Mouse (Mus musculus): ENCODE results near the gene Tmc7. TPM values are rescaled to one million over a fixed set of nuclear protein-coding genes. Genes with fewer than 3 reads are reported as not detected.

Gene Tmc7
- 1 to 10 TPM; 7.2 to 7.5 TPM for total RNA-seq (2021)
- long read RNA-seq, experiment 1, full-length matches to known transcripts = 3 of 6 reads
- long read RNA-seq, experiment 1, partial matches to known transcripts = 1 of 6 reads
- long read RNA-seq, experiment 1, other reads (novel, unspliced or antisense) = 2 of 6 reads
- long read RNA-seq, experiment 2, full-length matches to known transcripts = 8 of 8 reads
- long read RNA-seq, experiment 2, partial matches to known transcripts = 0 of 8 reads
- long read RNA-seq, experiment 2, other reads (novel, unspliced or antisense) = 0 of 8 reads

DNA sequence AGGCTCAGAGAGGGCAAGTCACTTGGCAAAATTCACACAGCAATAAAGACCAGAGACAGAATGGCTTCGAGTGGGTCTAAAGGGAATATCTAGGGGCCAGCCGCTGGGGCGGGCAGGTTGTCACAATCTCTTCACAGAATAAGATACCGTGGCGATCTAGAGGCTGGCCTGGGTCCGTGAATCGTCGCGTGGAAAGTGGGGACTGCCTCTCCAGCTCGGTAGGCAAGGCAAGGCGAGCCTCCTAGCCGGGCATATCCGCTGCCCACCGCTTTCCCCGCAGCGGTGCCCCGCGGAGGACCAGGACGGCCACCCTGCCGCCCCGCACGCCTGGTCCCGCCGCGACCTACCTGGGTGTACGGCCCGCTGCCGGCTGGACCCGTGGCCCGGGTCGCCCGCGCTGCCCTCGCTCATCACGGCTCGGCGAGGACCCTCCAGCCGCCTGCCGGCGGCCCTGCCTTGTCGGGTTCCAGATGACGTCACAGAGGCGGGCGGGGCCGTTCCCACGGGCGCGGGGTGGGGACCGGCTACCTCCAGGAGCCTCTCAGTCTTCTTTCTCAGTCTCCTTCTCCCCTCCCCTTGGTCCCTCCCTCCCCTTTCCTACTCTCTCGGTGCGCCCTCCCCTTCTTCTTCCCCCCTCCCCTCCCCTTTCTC lies at the start of gene Tmc7:
Tmc7 (minus strand) TSS at position 480 of the 651 bp plus-strand sequence.
- DNase-seq = peak; percentile 61

DNA sequence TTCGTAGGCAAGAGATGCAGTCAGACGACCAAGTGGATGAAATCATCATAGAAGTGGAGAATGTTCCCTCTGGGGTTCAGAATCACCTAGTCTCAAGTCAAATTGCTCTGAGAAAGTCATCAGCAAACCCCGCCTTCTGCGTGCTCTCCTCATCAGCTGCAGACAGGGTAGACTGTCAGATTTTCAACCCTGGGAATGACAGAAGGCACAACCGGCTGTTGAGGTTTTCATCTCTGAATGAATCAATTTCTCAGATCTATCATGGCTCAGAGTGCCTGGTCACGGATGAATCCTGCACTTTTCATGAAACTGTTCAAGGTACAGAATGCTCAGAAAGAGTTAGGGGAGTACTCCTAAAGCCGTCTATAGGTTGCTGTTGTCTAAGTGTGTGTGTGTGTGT lies 49.4 kb upstream of the Tmc7 start:
- DNase-seq = no peak

DNA sequence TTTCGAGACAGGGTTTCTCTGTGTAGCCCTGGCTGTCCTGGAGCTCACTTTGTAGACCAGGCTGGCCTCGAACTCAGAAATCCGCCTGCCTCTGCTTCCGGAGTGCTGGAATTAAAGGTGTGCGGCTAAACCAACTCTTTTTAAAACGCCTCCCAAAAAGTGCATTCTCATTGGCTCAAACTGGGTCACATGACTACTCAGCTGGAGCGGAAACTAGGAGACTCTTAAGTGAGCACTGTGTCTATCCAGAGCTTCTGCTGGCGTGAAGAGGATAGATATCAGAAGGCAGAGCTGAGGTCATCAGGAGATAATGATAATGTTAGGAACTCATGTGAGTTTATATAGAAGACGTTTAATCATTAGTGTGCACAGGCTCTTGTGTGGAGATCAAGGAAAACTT lies 48.6 kb upstream of the Tmc7 start:
- DNase-seq = no peak

DNA sequence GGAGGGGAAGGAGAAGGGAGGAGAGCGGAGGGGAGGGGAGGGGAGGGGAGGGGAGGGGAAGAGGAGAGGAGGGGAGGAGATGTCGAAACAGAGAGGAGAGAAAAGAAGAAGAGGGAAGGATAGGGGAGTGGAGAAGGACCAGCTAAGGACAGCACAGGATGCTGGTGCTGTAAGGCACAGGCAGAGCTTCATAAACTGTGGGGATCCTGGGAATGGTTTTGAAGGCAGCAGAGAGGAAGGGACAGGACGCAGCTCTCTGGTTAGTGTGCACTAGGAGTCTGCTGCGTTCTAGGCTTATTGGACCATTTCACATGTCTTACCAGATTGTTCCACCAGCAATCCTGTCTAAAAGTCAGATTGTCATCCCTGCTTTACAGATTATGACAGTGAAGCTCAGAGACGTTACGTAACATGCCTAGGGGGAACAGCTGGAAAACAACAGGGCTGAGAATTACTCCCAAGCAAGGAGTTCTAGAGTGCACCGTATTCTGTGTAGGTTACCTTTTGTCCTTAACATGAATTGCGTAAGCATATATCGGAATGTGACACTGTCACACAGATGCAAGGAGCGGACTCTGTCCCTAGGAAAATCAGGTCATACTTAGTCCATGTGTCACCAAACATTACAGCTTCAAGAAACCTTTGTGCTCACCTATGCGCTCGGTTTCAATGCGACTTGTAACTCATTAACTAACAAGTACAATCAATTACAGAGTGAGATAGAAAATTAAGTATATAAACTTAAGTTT lies 43.2 kb upstream of the Tmc7 start:
- no peak for DNase-seq

DNA sequence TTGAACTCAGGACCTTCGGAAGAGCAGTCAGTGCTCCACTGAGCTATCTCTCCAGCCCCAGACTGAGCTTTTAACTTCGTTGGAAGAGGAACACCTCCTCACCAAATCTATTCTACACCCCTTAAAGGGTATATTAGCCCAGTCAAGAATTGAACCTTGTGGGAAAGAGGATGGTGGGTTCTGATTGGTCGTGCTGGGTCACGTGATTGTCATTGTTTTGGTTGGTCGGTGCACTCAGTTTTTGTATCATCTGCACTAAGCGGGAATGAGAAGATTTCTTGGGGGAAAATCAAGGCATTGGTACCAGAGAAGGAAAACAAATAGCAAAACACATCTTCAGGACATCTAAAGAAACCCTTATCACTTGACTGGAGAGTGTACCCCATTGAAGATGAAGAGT lies 36.6 kb upstream of the Tmc7 start:
- DNase-seq = no peak

DNA sequence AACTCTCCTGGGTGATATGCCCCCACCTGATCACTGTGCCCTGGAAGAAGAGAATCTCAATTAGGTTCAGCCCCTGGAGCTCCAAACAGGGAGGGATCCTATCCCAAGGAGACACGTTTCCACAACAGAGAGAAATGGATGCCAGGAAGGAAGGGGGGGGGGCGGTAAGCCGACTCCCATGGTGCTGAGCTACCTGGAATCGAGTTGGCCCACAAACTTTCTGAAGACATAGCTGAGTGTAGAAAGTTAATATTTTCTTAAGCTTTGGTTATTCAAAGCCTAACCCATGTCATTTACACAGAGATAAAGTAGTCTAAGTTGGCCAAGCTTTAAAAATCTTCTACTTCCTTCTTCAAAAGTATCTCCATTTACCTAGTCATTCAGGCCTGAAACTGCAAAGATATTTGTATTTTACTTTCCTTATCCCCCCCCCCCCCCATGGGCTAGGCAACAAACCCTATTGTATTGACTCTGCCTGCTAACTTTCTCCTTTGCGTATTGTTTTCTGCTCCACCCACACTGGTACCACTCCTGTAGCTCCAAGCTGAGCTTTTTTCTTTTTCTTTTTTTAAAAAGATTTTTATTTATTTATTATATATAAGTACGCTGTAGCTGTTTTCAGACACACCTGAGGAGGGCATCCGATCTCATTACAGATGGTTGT lies 35.8 kb upstream of the Tmc7 start:
- DNase-seq = no peak

DNA sequence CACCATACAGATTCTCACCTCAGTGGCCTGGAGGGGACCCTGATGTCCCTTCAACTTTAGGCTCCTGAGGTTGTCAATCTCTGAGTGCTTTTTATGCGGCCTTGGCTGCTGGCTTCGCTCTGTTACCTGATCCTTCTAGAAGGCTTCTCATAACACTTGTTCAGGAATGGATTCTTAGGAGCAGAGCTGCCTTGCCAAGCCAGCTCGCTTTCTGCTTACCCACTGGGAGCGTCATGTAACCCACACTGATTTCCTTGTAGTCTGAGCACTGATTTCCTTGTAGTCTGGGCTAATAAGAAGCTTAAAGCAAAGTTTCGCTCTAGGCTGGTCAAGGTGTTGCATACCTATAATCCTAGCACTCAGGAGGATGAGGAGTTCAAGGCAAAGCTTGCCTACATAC lies 33.6 kb upstream of the Tmc7 start:
- DNase-seq = no peak

DNA sequence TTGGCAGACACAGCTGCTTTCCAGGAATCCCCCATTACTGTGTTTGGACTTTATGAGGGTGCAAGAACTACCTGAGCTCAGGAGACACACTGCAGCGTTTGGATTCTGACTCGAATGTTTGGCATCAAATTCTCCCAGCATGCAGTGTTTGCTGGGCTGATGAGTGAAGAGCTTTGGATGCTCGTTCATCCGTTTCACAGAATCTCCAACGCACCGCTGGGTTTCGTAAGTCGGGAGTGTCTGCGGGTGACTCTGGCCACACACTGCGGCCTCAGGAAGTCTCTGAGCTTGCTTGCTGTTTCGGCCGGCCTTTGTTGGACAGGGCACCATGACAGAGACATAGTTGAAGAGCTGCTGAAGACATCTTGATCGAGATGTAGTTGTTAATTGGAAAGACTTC lies 29.5 kb upstream of the Tmc7 start:
- no peak for DNase-seq

DNA sequence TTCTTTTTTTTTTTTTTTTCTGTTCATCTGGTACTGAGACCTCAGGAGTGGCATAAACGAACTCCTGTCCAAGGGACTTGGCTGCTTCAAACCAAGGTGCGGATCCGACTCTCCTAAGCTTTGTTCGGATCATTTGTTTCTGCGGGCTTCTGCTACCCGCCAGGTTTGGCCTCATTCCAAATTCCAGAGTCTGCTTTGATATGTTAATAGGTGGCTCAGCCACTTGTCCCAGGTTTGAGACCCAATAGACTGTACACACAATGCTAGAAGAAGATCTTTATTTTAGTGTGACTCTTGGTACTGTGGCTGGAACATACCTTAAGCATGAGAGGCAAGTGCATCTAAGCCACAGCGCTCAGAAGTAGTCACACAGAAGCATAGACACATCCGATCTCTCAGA lies 27.4 kb upstream of the Tmc7 start:
- no peak for DNase-seq

DNA sequence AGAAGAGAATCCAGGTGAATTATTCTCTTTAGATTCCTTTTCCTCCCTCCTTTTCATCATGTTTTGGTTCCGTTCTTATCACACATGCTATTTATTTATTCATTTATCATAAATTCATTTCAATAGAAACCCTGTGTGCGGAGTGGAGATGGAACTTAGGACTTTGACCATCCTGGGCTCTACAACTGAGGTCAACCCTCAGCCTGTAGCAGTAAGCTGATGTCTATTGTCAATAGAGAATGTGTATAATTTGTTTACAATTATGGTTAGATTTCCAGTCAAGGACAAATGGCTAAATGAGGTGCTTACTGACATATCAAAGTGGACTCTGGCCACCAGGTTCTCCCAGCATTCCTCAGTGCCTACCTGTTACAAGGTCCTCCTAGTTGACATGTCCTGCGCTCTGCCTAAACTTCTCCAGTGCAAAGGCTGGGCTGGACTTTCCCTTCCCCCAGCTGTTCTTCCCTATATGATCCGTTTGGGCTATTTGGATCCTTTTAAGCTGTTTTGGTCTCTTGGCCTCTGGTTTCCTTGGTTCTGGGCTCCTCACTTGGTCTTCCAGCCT lies 26.7 kb upstream of the Tmc7 start:
- no peak for DNase-seq

DNA sequence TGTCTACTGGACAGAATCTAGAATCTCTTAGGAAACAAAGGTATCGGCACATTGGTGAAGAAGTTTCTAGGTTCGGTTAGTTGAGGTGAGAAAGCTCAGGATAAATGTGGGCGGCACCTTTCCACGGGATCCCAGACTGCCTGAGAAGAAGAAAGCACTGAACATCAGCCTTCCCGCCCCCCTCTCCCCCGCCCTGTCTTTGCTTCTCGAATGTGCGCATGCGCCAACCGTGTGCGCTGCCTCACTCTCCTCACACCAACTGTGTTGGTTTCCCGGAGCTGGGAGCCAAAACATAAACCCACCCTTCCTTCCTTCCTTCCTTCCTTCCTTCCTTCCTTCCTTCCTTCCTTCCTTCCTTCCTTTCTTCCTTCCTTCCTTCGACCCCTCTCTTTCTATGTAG lies 26.2 kb upstream of the Tmc7 start:
- DNase-seq = no peak

DNA sequence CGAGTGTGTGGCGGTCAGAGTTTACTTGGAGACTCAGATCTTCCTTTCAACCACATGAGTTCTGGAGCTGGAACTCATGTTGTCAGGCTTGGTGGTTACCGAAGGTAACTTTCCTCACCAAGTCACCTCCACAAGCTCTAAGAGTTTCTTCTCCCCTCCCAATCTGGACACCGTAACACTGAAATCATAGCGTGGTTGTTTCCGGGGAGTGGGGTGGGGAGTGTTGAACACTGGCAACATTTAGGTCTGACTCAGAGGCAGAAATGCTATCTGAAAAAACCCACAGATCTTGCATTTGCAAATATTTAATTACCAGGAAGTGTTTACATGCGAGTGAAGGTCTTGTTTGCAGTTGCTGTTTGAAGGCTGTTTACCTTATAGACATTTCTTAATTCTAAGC lies 25.3 kb upstream of the Tmc7 start:
- DNase-seq = no peak

DNA sequence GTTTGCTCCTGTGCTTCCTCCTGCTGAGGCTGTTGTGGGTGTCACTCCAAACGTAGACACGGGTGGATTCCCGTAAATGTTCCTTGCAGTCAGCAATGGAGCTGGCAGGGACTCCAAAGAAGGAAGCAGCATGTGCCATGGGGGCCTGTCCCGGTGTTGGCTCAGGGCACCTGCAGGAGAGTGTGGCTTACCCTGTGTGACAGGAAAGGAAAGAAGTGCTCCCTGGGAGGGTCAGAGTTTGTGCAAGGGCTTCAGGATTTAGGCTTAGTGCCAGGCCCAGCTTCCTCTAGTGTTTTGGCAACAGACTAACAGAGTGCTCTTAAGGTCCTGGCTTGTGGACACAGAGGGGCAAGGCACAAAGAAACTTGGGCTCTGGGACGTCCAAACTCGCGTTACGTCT lies 20.3 kb upstream of the Tmc7 start:
- no peak for DNase-seq

DNA sequence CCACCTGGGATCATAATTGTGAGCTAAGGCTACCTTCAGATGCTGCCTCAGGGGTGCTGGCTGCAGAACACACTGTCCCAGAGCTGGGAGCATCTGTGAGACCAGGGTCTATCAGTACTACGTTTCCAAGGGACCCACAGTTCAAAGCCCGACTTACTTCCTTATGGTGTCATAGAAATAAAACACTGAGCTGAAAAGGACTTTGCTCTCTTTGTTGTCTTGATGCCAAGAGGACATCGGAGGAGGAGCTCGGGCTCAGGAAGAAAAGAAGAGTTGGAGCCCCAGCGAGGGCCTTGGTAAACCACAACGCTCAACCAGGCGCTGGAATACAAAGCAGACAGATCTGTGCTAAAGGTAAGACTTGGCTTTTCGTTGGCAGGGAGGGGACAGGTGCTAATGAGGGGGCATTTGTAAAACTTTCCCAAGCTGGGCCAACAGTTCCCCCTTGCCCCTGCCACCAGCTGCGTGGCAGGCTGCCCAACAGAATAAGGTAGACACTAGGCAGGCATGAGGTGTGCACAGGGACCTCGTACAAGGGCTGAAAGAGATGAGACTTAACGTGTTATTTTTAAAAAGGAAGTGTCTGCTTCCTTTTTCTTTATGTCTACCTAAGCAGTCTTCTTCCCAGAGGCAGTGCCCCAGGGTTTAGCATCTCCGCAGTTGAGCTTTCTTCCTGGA lies 15.6 kb upstream of the Tmc7 start:
- DNase-seq = no peak

DNA sequence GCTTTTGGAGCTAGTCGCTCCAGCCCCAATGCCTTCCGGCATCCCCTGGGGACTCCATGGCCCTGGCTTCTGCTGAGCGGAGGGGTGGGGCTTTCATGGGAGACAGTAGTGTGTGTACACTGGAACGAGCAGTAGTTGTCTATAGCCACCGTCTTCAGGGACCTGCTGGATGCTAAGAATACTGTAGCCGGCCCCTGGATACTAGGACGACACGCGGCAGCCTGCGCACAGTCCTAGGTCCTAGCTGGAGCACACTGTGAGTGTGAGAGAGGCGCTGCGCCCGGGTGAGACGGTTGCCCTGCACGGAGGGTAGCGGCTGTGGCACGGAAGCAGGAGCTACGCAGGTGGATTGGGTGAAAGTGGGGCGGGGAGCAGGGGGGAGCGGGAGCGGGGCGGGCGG lies 12.7 kb upstream of the Tmc7 start, which contains the start of gene Tmc5:
Tmc5 (plus strand) TSS at position 97 of the 400 bp plus-strand sequence.
- no peak for DNase-seq

DNA sequence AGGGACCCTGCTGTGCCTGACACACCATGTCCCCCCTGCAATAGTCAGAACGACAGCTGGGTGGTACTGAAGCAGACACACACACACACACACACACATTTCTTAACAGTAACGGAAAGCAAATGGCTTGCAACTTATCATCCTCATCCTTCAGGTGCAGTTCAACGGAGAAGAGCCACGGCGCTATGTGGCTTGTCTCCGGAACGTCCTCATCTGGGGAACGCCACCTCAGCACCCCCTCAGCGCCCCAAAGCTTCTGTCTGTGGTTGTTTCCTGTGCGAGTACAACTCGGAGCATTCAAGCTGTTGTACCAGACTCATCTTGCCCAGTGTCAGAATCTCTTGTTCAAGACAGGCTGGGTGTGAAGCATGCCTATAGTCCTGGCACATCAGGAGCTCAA lies 11.7 kb upstream of the Tmc7 start:
- no peak for DNase-seq

DNA sequence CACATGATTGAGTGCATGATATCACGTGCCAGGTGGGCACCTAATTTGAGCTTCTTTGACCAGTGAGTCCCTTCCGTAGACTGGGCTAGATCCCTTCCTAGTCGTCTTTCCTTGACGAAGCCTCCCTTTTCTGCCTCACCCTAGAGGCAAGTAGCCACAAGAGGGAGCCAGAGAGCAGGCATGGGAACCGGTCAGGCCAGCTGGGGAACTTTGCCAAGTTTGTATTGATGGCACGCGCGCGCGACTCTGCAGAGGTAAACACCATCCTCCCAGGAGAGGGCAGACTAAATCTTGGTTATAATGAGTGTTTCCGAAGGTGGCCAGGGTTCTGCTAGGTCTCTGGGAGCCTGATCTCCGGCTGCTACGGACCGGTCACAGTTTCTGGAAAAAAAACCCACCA lies 10.7 kb upstream of the Tmc7 start:
- DNase-seq = peak; percentile 98

DNA sequence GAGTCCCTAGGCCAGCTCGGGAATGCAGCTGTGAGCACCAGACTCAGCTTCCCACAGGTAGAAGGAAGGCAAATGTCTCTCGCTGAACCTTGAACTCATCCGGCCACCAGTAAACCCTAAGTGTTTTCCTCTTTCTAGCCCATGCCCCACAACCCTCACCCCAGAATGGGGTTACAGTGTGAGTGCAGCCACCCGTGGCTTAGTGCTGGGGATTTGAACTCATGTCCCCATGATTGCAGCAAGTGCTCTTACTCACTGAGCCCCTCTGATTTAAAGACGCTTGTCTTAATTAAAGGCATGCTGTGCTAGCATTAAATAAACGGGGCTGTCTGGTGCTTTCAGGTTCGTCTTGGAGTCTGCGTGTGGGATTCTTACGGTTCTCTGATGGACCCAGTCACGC lies 10.1 kb upstream of the Tmc7 start:
- DNase-seq = no peak

DNA sequence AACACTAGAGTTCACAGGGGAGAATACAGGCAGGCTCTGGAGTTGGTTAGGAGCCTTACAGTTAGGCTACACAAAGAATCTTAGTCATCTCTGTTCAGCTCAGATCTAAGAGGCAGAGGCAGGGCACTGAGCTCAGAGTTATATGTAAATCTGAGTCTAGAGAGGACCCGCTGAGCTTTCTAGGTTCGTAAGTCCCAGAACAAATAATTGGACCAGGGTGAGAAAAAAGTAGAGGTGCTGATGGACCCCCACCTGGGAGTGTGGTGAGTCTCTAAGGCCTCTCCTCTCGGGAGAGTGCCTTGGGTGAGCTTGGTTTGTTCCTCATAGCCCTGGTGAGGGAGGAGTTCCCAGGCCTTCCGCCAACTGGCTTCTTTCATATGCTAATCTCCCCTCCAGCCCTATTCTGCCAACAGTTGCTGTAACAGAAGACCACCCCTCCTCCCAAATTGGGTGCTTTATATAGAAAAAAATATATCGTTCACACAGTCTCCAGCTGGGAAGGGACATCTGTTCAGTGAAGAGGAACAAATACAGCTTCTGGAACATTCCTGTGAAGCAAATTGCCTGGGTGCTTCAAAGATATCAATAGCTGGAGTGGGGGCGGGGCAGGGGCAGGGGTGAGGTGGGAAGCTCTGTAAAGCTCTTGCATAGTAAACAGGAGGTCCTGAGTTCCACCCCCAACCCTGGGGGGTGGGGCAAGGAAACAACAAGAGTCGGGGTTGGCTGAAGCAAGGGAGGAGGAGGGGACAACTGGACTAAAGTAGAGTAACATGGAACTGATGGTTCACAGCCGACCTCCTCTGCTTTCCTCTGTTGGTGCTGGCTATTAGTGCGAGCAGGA lies 9.3 kb upstream of the Tmc7 start:
- DNase-seq = no peak

DNA sequence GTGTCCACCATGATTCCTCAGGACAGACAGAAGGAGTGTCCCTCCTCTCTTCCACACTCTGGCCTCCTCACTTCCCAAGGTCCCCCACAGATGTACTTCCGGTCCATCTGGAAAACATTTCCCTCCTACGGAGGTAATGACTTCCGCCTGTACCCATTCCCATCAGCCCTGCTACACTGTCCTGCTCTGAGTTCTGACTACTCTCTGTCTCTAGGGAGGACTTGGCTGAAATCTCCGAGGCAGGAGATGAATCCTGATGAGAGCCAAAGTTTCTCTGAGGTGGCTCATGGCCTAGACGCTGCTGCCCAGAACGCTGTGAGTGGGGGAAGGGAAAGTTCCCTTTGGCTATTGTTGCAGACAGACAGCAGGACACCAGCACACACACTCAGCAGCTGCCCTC lies 7.6 kb upstream of the Tmc7 start:
- DNase-seq = no peak

DNA sequence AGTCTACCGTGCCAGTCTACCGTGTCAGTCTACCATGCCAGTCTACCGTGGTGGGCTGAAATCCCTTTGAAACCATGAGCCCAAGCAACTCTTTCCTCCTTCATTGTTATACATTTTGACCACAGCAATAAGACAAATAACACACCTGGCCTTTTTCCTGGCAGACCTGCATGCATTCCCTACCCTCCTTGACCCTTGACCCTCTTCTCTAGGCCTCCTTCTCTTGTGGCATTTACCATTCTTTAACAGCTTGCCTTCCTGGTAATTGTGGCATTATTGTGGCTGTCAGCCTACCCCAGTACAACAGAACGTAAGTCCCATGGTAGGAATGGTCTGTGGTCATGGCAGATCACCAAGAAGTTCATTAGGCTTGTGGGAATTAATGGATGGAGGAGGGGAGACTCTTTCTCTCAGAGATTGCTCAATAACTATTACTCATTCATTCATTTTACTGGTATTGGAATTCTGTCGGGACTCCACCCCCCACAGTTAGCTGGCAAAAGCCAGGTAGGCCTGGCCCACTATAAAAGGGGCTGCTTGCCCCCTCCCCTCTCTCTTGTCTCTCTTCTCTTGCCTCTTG lies 6.3 kb upstream of the Tmc7 start:
- no peak for DNase-seq

Measured in gastrocnemius, postnatal 10 days (tissue).